Mouse (Mus musculus): ENCODE results near the gene Apobec4. TPM values are rescaled to one million over a fixed set of nuclear protein-coding genes. Genes with fewer than 3 reads are reported as not detected.
"Not testable (repeated sequence)": the region's sequence is repeated elsewhere in the genome, so short reads cannot be mapped to it uniquely, and the experiment has no call there.

Gene Apobec4
- total and polyA plus RNA-seq, 2 experiments from 2014 or later: not detected

DNA sequence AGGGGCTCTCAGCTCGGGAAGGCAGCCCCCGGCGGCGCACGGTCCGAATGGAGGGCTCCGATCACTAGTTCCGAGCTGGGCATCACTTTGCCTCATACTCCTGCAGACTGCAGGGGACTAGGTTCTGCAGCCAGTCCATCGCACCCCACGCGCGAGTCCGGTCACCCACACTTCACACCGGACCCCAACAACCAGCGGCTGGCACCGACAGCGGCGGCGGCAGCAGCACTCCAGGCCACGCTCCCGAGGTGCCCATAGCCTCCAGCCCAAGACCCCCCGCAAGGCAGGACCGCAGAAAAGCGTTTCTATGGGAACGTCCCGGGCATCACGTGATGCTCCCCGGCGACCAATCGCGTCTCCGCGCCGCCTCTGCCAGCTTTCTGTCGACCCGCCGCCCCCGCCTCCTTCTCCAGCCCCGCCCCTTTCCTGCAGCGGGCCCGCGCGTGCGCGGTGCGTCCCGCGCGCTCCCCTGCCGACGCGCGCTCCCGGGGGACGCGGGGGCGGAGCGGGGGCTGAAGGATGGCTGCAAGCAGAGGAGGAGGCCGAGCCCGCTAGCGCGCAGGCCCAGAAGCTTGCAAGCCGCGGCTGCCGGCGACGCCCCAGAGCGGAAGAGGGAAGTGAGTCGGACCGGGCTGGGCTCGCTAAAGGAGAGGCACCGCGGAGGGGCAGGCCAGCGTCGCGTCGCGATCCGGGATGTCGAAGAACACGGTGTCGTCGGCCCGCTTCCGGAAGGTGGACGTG is 15.9 kb downstream of the Apobec4 start, which contains the start of the genes Rgl1 and Arpc5:
Gene Rgl1, minus strand, starts transcription at position 320 of the 741 bp plus-strand sequence.
Gene Arpc5, plus strand, starts transcription at position 511 of the 741 bp plus-strand sequence.
- H3K27ac ChIP-seq (ENCODE audit: low read depth): peak within 1 kb of the TSS; percentile 96
- H3K36me3 ChIP-seq (replicated peaks; ENCODE audit: control insufficient read depth, insufficient read depth, low read length): peaks cover 20% of the 10 kb centered on the region
- peak; percentile 96 for ATAC-seq (ENCODE audit: insufficient read depth, low read depth)
- no peak for TF ChIP-seq CTCF (IDR thresholded peaks at IDR 0.05; ENCODE audit: low read depth)
- TF ChIP-seq EP300 (IDR thresholded peaks at IDR 0.05; ENCODE audit: low read depth): no peak
- no peaks in the 10 kb centered on the region for H3K9me3 ChIP-seq (replicated peaks; ENCODE audit: control insufficient read depth, low read length)
- H3K4me2 ChIP-seq (ENCODE audit: low read depth, low read length): peak within 1 kb of the TSS; percentile 90
- peak within 1 kb of the TSS; percentile 97 for H3K9ac ChIP-seq (replicated peaks; ENCODE audit: low read depth, low read length)
- no peaks in the 10 kb centered on the region for H3K27me3 ChIP-seq (ENCODE audit: control insufficient read depth, insufficient read depth, low read length)
- peak; percentile 96 for DNase-seq (ENCODE audit: low spot score)
- H3K4me3 ChIP-seq (ENCODE audit: low read depth, low read length): peak within 1 kb of the TSS; percentile 97
- under 1% methylated on average over 71 of the region's 86 CpGs for WGBS
- no peaks in the 10 kb centered on the region for H3K4me1 ChIP-seq (ENCODE audit: control insufficient read depth, insufficient read depth)

DNA sequence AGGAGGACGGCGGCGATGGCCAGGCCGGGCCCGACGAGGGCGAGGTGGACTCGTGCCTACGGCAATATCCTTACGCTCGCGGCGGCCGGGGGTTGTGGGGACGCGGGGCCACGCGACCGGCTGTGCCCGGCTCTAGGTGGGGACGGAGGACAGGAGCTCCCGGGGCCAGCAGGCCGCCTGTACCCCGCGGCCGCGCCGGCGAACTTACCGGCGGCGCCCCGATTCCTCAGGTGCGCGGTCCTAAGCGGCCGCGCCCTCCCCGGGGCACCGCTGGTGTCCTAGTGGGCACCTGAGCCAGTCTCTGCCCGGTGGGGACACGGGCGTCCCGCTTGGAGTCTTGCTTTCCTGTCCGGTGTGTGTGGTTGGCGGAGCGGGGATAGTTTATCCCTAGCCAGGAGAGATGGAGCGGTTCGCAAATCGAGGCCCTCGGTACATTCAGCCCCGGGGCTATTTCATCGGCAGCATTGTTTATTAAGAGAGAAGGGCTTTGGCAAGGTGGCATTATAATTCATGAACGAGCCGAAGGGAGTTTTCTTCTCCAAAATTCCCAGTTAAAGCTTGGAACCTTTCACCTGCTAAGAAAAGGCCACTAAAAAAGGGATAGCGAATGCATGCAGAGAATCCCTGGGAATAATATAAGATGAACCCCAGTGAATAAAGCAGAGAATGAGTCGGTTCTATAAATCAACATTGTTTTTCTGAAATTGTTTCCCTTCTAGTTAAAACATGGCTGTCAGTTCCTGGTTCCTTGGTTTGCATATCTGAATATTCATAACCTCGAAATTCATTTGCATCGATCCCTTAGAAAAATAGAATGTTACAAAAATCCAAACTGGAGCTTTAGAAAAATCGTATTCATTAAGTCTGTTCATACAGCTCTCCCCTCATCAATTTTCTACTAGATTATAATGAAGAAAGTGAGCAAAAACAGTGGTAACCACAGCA is 16.7 kb downstream of the Apobec4 start:
- peak overlapping the region; percentile 97 for H3K4me3 ChIP-seq (ENCODE audit: low read depth, low read length)
- H3K9ac ChIP-seq (replicated peaks; ENCODE audit: low read depth, low read length): peak overlapping the region; percentile 97
- peak overlapping the region; percentile 65 for H3K4me2 ChIP-seq (ENCODE audit: low read depth, low read length)
- DNase-seq (ENCODE audit: low spot score): peak; percentile 36
- H3K4me1 ChIP-seq (ENCODE audit: control insufficient read depth, insufficient read depth): no peaks in the 10 kb centered on the region
- H3K9me3 ChIP-seq (replicated peaks; ENCODE audit: control insufficient read depth, low read length): no peaks in the 10 kb centered on the region
- peaks cover 27% of the 10 kb centered on the region for H3K36me3 ChIP-seq (replicated peaks; ENCODE audit: control insufficient read depth, insufficient read depth, low read length)
- peak; percentile 40; the same call in 1 of the 2 replicates for ATAC-seq (ENCODE audit: insufficient read depth, low read depth)
- H3K27ac ChIP-seq (ENCODE audit: low read depth): peak overlapping the region; percentile 96
- H3K27me3 ChIP-seq (ENCODE audit: control insufficient read depth, insufficient read depth, low read length): no peaks in the 10 kb centered on the region
- under 1% methylated on average over 52 of the region's 60 CpGs for WGBS
- TF ChIP-seq CTCF (IDR thresholded peaks at IDR 0.05; ENCODE audit: low read depth) (no peak), EP300 (IDR thresholded peaks at IDR 0.05; ENCODE audit: low read depth) (no peak)

DNA sequence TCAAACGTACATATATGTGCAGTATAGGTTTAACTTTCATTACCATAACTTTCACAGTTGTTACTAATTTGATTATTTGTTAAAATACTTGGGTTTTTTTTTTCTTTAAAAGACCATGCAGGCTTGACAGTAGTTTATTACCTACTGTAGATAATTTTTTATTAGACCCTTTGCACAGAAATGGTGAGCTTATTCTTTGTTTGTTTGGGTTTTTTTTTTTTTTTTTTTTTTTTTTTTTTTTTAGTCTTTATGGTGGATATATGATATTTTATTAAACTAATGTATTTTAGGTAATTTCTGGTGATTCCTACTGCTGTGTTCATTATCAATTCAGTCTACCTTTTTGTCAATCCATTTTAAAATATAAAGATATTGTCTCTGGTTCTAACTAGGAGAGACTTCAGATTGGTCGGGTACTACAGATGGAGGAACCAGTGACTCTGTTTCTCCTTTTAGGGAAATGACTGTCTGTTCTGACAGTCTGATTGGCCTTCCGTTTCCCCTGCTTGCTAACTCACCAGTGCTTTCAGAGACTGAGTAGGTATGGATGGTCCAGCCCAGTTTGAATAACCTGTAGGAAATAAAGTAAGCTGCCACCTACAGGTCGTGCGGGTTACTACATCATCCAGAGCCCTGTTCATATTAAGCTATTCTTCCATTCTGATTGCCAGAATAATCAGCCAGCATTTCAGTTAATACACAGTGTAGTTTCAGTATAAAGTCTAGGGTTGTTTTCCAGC is 17.6 kb downstream of the Apobec4 start:
- peaks cover 36% of the 10 kb centered on the region for H3K36me3 ChIP-seq (replicated peaks; ENCODE audit: control insufficient read depth, insufficient read depth, low read length)
- peak overlapping the region; percentile 97 for H3K4me3 ChIP-seq (ENCODE audit: low read depth, low read length)
- DNase-seq (ENCODE audit: low spot score) (peak; percentile 94), ATAC-seq (ENCODE audit: insufficient read depth, low read depth) (peak; percentile 47)
- H3K9ac ChIP-seq (replicated peaks; ENCODE audit: low read depth, low read length): no peak overlapping the region
- 4% methylated on average over 5 of the region's 5 CpGs for WGBS
- H3K4me1 ChIP-seq (ENCODE audit: control insufficient read depth, insufficient read depth): no peaks in the 10 kb centered on the region
- H3K4me2 ChIP-seq (ENCODE audit: low read depth, low read length): peak overlapping the region; percentile 65
- no peaks in the 10 kb centered on the region for H3K9me3 ChIP-seq (replicated peaks; ENCODE audit: control insufficient read depth, low read length)
- peak; percentile 73 for TF ChIP-seq CTCF (IDR thresholded peaks at IDR 0.05; ENCODE audit: low read depth)
- no peak for TF ChIP-seq EP300 (IDR thresholded peaks at IDR 0.05; ENCODE audit: low read depth)
- no peaks in the 10 kb centered on the region for H3K27me3 ChIP-seq (ENCODE audit: control insufficient read depth, insufficient read depth, low read length)
- H3K27ac ChIP-seq (ENCODE audit: low read depth): peak overlapping the region; percentile 96

DNA sequence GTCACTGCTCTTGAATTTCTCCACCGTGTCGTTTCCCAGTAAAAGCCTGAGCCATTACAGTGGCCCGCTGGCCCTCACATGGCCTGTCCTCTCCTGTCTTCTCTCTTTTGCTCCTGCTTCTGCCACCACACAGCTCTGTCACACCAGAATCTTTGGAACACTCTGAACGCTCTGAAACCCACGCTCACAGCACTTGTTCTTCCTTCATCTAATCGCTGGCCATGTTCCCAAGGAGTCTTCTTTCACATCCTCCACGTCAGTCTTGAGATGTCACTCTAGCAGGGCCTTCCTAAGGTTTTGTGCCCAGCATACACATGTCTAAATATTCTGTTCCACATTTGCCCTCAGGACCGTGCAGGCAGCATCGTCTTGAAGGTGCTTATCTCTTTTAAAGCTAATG is 20.7 kb downstream of the Apobec4 start:
- H3K4me2 ChIP-seq (ENCODE audit: low read depth, low read length): no peak overlapping the region
- no peaks in the 10 kb centered on the region for H3K27me3 ChIP-seq (ENCODE audit: control insufficient read depth, insufficient read depth, low read length)
- H3K9me3 ChIP-seq (replicated peaks; ENCODE audit: control insufficient read depth, low read length): no peaks in the 10 kb centered on the region
- 78% methylated on average over 9 of the region's 9 CpGs for WGBS
- H3K9ac ChIP-seq (replicated peaks; ENCODE audit: low read depth, low read length): no peak overlapping the region
- no peak for TF ChIP-seq CTCF (IDR thresholded peaks at IDR 0.05; ENCODE audit: low read depth)
- TF ChIP-seq EP300 (IDR thresholded peaks at IDR 0.05; ENCODE audit: low read depth): no peak
- H3K36me3 ChIP-seq (replicated peaks; ENCODE audit: control insufficient read depth, insufficient read depth, low read length): peaks cover 62% of the 10 kb centered on the region
- no peaks in the 10 kb centered on the region for H3K4me1 ChIP-seq (ENCODE audit: control insufficient read depth, insufficient read depth)
- DNase-seq (ENCODE audit: low spot score): no peak
- no peak overlapping the region for H3K4me3 ChIP-seq (ENCODE audit: low read depth, low read length)
- no peak for ATAC-seq (ENCODE audit: insufficient read depth, low read depth)
- no peak overlapping the region for H3K27ac ChIP-seq (ENCODE audit: low read depth)

DNA sequence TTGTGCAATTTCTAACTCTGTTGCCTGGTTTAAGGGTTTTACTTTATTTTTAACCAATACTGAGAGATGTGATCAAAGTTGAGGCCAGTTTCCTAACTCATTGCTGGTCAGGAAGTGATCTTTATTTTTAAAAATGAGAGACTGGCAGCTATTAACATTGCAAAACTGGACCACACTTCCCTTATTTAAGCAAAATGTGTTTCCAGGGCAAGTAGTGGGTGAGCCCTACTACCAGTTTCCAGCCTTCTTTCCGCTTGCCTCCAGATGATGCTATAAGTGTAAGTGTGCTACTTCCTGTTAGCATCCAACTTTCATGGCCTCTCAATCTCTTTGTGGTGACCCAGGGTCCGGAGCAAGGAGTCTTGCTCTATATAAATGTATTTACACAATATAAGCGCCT is 24.2 kb downstream of the Apobec4 start:
- not testable (repeated sequence) for H3K27me3 ChIP-seq (ENCODE audit: control insufficient read depth, insufficient read depth, low read length); H3K9ac ChIP-seq (replicated peaks; ENCODE audit: low read depth, low read length); H3K27ac ChIP-seq (ENCODE audit: low read depth); H3K4me3 ChIP-seq (ENCODE audit: low read depth, low read length); H3K4me1 ChIP-seq (ENCODE audit: control insufficient read depth, insufficient read depth); ATAC-seq (ENCODE audit: insufficient read depth, low read depth); H3K4me2 ChIP-seq (ENCODE audit: low read depth, low read length); DNase-seq (ENCODE audit: low spot score); H3K9me3 ChIP-seq (replicated peaks; ENCODE audit: control insufficient read depth, low read length)
- H3K36me3 ChIP-seq (replicated peaks; ENCODE audit: control insufficient read depth, insufficient read depth, low read length): peaks cover 63% of the 10 kb centered on the region
- WGBS: 90% methylated on average over 3 of the region's 3 CpGs
